Mouse (Mus musculus): ENCODE measurements at regions not wholly inside any gene's neighbourhood (a gene's known extent, or its start where the extent isn't known, plus 50 kb on each side); places are given as distances from the start of the nearest gene placed in this dataset.
"Not testable (repeated sequence)": the region's sequence is repeated elsewhere in the genome, so short reads cannot be mapped to it uniquely, and the experiment has no call there.

DNA sequence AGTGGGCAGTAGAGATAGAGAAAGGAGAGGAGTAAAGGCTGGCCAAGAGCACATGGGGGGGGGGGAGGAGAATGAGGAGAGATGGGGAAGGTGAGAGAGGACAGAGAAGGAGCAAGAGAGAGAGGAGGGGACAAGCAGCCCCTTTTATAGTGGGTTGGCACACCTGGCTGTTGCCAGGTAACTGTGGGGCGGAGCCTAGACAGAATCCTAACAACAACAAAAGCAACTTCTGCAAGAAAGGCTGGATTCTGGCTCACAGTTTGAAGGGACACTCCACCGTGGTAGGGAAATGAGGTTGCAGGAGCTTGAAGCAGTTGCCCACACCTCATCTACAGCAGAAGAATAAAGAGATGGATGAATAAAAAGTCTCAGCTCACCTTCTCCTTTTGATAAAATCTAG, 115.1 kb upstream of the Rhobtb1 start:
- no peak for DNase-seq (ENCODE audit: low spot score in 2 of 2)

DNA sequence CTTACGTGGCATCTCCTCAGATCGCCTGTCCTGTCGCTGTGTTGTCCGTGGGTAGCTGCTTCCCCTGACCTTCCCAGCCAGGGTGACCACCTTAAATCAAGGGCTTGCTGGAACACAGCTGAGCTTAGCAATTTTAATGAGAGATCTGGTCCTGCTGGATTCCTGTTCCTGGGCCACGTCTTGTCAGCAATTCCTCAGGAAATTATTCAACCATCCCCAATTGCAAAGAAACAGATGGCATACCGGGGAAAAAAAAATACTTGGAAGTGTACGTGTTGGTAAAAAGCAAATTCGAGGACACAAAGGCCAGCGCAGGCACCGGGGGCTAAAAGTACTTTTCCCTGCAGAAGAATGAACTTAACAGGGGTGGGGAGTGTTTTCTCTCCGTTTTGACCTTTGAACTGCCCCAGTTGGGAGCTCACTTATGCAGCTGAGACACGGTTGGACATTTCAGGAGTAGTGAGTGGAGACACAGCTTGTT, 107.0 kb upstream of the Rhobtb1 start:
- no peak for DNase-seq (ENCODE audit: low spot score in 2 of 2)

DNA sequence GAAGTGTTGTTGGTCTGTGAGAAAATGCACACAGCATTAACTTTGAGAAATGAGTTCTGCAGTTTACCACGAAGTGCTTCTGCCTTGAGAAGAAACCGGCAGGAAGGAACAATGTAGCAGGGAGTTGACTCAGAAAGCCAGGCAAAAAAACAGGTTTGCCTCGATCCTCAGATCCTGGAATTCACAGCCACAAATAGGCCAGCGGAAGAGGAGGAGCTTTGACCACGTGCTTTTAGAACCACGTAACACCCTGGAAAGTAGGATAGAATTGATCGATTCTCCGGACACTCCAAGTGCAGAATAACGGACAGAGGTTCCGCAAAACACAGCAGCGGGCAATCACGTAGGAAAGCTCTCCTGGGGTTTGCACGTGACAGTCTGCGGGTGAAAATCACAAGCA, 106.0 kb upstream of the Rhobtb1 start:
- DNase-seq (ENCODE audit: low spot score in 2 of 2): no peak

DNA sequence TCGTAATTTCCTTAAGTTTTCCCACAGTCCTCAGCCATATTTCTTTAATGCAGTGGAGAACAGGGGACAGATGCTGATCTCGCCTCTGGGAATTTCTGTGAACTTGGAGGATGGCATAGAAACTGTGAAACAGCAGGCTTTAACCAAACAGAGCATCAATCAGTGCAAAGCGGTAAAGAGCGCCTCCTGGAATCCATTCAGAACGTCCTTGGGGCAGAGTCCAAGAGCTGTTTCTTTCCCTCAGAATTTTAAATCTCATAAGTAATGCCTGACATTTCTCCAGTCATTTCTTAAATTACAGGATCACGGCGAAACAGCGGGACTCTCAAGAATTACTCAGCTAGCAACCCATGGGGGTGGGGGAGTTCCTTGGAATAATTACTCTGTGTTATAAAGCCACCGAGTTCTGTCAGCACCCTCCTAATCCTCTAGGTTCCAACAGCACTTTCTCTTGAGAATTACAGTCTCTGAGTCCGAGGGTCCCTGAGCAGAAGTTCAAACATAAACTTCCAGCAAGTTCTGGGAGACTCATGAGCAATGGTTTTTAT, 105.2 kb upstream of the Rhobtb1 start:
- no peak for DNase-seq (ENCODE audit: low spot score in 2 of 2)

DNA sequence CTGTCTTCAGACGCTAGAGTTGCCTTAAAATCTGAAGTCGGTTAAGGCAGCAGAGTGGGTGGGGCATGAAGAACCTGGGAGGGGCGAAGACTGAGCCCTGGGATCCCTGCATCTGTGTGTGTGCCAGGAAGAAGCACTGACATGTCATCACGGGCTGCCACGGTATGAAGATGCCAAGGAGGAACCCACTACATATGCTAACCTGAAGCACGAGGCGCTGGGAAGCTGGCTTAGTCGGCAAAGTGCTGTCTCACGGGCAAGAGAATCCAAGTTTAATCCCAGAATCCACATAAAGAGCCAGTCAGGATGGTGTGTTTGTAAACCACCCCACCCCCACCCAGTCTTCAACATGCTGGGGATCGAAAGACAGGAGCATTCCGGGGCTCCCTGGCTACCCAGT, 73.2 kb upstream of the Rhobtb1 start:
- no peak for DNase-seq (ENCODE audit: low spot score in 2 of 2)

DNA sequence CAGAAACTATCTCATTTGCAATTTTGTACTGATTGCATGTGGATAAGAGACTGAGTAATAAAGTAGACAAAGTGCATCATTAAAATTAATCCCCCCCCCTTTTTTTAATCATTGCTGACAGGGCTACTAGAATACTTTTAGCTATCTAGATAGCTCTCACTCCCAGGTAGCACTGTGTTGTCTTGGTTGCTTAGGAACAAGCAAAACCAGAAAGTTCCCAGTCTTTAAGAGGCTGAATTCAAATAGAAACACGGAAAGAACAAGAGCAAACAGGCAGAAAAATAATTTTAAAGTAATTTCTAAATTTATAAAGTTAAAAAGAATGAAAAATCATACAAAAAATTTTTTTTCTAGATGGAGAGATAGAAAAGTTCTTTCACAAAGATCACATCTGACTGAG, 65.0 kb upstream of the Rhobtb1 start:
- no peak for DNase-seq (ENCODE audit: low spot score in 2 of 2)

DNA sequence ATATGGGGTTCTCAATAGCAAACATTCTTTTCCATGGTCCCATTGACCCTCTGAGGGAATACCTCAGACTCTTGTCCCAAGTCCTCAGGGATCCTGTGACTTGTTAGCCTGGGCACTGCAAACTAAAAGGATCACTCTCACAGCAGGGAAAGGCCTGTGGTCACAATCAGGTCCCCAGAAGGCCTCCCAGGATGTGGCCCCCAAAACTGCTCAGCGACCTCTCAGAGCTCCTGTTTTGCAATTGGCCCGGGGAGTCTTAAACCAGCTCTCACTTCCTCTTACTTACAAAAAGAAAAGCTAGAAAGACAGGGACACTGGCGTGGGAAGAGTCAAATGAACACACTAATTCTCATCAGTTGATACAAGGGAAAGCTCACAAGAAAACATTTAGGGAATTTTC, 59.4 kb upstream of the Rhobtb1 start:
- no peak for DNase-seq (ENCODE audit: low spot score in 2 of 2)

DNA sequence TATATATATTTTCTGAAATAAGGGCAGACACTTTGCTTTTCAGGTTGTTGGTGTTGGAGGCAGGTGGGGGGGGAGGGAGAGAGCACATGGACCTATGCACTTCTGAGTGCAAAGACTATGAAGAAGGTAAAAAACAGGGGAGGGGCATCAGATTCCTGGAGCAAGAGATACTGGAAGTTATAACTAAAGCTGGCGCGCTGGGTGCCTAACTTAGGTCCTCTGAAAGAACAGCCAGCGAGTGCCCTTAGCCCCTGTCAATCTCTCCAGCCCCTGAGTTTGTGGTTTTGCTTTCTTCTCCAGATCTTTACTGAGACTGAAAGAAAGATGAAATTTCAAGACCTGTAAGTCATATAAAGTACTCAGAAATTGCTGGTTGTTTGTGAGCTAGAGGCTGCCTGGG, 51.2 kb upstream of the Rhobtb1 start:
- no peak for DNase-seq (ENCODE audit: low spot score in 2 of 2)

DNA sequence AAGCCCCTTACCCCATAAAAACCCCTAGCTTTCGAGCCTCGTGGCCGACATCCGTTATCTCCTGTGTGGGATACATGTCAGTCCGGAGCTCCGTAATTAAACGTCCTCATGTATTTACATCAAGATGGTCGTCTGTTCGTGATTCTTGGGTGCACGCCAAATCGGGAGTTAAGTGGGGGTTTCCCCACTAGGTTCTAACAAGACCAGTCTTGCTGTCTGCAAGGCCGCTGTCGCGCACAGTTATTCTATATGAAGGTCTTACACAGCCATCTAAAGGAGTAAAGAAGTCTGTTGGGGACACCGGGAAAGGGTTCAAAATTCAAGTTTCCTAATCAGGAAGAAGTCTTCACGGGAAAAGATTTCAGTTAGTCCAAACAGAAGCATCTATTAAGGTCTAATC, 50.5 kb upstream of the Rhobtb1 start:
- DNase-seq (ENCODE audit: low spot score in 2 of 2): not testable (repeated sequence)
